Mouse (Mus musculus) CD8-positive naive resting alpha-beta T cell, adult 2 months (primary cell): ENCODE measurements around the gene Fam76a.
A peak's percentile ranks its signal among the peaks of the same experiment; 100 is the strongest.
"Not testable (repeated sequence)": the region's sequence is repeated elsewhere in the genome, so short reads cannot be mapped to it uniquely, and the experiment has no call there.

Experiments
- DNase-seq, 2 experiments: peaks; one replicate each; pipeline ENCODE4 v3.0.0; 2022; ENCODE audit warnings: low read depth in 2 of 2, low spot score in 2 of 2

Gene Fam76a

GRCm38 (mm10) chr4:132945261-132946046 is 23.1 kb upstream of the Fam76a start:
- peak; percentile 84 to 90 for DNase-seq

GRCm38 (mm10) chr4:132944776-132945175 is 22.4 kb upstream of the Fam76a start:
- no peak for DNase-seq

GRCm38 (mm10) chr4:132944106-132944505 is 21.7 kb upstream of the Fam76a start:
- DNase-seq, result peak in 1 of 2 experiments; percentile 26

- no peak for DNase-seq
Observed at GRCm38 (mm10) chr4:132943088-132943487, 20.7 kb upstream of the Fam76a start.

DNA sequence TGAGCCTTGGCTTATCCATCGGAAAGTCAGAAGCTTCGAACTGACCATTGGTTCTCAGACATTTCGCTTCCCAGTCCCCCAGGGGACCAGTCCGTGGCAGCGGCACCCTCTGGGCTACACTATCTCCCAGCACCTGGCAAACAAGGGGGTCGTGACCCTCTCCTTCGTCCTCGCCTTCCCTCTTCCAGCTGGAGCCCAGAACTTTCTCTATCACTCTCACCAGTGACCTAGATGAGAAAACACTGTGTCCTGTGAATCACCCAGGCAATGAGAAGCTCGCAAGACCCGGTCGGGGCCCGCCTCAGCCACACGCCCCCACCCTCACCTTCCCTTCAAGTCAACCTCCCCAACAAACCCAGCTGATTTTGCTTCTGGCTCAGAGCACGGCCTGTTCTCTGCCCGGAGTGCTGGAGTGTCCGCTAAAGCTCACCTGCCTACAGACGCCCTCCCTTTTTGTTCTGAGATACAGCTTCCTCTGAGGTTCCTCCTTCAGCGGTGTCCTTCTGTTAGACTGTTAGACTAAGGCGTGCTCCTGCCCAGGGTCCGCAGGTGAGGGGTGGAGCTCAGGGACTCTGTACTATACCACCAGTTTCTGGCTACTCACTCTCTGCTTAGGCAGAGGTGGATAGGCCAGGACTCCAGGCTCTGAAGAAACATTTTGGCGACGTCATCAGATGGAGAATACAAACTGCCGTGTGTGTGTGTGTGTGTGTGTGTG is 18.8 kb upstream of the Fam76a start:
- DNase-seq, result no peak

- DNase-seq, result peak; percentile 65 to 68
Observed at GRCm38 (mm10) chr4:132939421-132940127, 17.2 kb upstream of the Fam76a start.

- no peak for DNase-seq
Observed at GRCm38 (mm10) chr4:132938181-132938941, 16.0 kb upstream of the Fam76a start.

GRCm38 (mm10) chr4:132934639-132935038 is 12.3 kb upstream of the Fam76a start:
- no peak for DNase-seq

GRCm38 (mm10) chr4:132932752-132933404 is 10.5 kb upstream of the Fam76a start:
- no peak for DNase-seq

- peak; percentile 51 to 70 for DNase-seq
Observed at GRCm38 (mm10) chr4:132930784-132931183, 8.4 kb upstream of the Fam76a start.

- not testable (repeated sequence) for DNase-seq
Observed at GRCm38 (mm10) chr4:132926520-132926919, 4.2 kb upstream of the Fam76a start.

GRCm38 (mm10) chr4:132922061-132922530 is 262 bp downstream of the Fam76a start:
- DNase-seq, result no peak

- no peak for DNase-seq
Observed at GRCm38 (mm10) chr4:132921488-132921887, 870 bp downstream of the Fam76a start.

DNA sequence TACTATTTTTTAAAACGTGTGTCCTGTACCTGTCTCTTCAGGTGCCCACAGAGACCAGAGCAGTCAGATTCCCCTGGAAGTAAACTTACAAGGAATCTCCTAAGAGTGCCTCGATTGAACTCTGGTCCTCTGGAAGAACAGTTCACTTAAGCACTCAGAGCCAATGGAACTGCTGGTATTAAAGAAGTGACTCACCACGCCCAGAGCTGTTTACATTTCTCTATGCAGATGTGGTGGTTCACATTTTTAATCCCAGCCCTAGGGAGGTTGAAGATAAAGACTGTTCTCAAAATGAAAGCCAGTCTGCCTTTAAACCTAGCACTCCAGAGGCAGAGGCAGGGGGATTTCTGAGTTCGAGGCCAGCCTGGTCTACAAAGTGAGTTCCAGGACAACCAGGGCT is 2.2 kb downstream of the Fam76a start:
- DNase-seq, result no peak

- DNase-seq, result not testable (repeated sequence)
Observed at GRCm38 (mm10) chr4:132918493-132918892, 3.9 kb downstream of the Fam76a start.

- no peak for DNase-seq
Observed at GRCm38 (mm10) chr4:132912156-132912555, 10.2 kb downstream of the Fam76a start.

- no peak for DNase-seq
Observed at GRCm38 (mm10) chr4:132905843-132906360, 16.5 kb downstream of the Fam76a start.

GRCm38 (mm10) chr4:132904765-132905309 is 17.5 kb downstream of the Fam76a start:
- DNase-seq, result no peak

DNA sequence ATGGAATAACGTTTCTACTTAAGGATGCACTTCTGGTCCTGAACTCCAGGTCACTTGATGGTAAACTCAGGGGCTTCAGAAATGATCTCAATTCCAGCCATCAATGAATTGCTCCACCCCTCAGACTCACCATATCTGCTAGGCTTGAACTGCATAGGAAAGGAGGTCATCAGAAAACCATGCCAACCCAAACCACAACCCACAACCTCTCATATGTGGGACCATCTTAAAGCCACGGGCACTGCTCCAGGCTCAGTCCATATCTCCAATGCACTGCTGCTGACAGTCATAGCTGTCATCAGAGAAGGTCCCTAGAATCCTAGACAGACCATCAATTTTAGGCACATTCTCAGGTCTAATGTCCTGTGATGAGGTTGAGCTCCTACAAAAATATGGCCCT is 18.3 kb downstream of the Fam76a start:
- DNase-seq, result no peak

GRCm38 (mm10) chr4:132898197-132898596 is 24.2 kb downstream of the Fam76a start:
- no peak for DNase-seq
